Mouse (Mus musculus) ES-E14 (cell line): ENCODE results near the gene Nmnat2. TPM values are rescaled to one million over a fixed set of nuclear protein-coding genes. Genes with fewer than 3 reads are reported as not detected.

Source experiments
- DNase-seq: peaks from one replicate; pipeline ENCODE4 v3.0.0-alpha.2; 2013; ENCODE audit warnings: low read depth, low spot score
- H3K27ac ChIP-seq: 2 replicates; pipeline ENCODE4 v1.5.1; 2012; ENCODE audit warnings: low read depth, mild to moderate bottlenecking, low read length, moderate library complexity, mixed read lengths; ENCODE audit not compliant: poor library complexity, insufficient read depth, severe bottlenecking
- H3K36me3 ChIP-seq: 2 replicates; pipeline ENCODE4 v1.6.1; 2012; ENCODE audit warnings: mild to moderate bottlenecking, low read length, moderate library complexity, mixed read lengths; ENCODE audit not compliant: control insufficient read depth, poor library complexity, insufficient read depth, severe bottlenecking
- H3K4me1 ChIP-seq, 2 experiments: fragments of 150-350 bp in 1 of 2; sonication (generic) in 1 of 2; 2 replicates each; pipeline ENCODE4 v1.6.1; 2012; ENCODE audit warnings: low read length in 2 of 2, mild to moderate bottlenecking in 1 of 2, mixed read lengths in 1 of 2; ENCODE audit not compliant: control insufficient read depth in 2 of 2, insufficient read depth in 2 of 2, poor library complexity in 1 of 2
- H3K4me3 ChIP-seq, 2 experiments: fragments of 150-350 bp in 1 of 2; sonication (generic) in 1 of 2; 2 replicates each; pipeline ENCODE4 v1.5.1; 2012; ENCODE audit warnings: low read length in 2 of 2, low read depth in 1 of 2, mild to moderate bottlenecking in 1 of 2, mixed read lengths in 1 of 2; ENCODE audit not compliant: insufficient read depth in 1 of 2, poor library complexity in 1 of 2, severe bottlenecking in 1 of 2
- H3K9ac ChIP-seq: 2 replicates; pipeline ENCODE4 v1.6.1; 2012; ENCODE audit warnings: low read depth, mild to moderate bottlenecking, low read length, mixed read lengths; ENCODE audit not compliant: poor library complexity, insufficient read depth, severe bottlenecking
- H3K9me3 ChIP-seq: fragments of 150-350 bp; sonication (generic); 2 replicates; pipeline ENCODE4 v1.6.1; 2012; ENCODE audit warnings: low read depth, mild to moderate bottlenecking, low read length; ENCODE audit not compliant: control insufficient read depth, insufficient read depth
- CHD2 ChIP-seq: IDR thresholded peaks from 2 replicates; pipeline ENCODE4 v1.6.1; 2014; ENCODE audit warnings: mild to moderate bottlenecking, low read depth, low read length, inconsistent platforms
- HCFC1 ChIP-seq: IDR thresholded peaks from 2 replicates; pipeline ENCODE4 v1.6.1; 2012; ENCODE audit warnings: low read length, inconsistent platforms, borderline replicate concordance; ENCODE audit not compliant: insufficient read depth
- MAFK ChIP-seq: IDR thresholded peaks from 2 replicates; pipeline ENCODE4 v1.6.1; 2014; ENCODE audit warnings: mild to moderate bottlenecking, low read depth, low read length, inconsistent platforms; ENCODE audit not compliant: insufficient read depth
- ZC3H11A ChIP-seq: IDR thresholded peaks from 2 replicates; pipeline ENCODE4 v1.6.1; 2012; ENCODE audit warnings: low read depth, mild to moderate bottlenecking, inconsistent platforms, low read length, borderline replicate concordance
- ZNF384 ChIP-seq: IDR thresholded peaks from 2 replicates; pipeline ENCODE4 v1.6.1; 2012; ENCODE audit warnings: low read depth, low read length, inconsistent platforms
- in situ Hi-C, 2 experiments: fragments of 600-800 bp; cut with MboI; formaldehyde crosslinking; loops; one replicate each; pipeline ENCODE4 v1.15.1; 2025; ENCODE audit warnings: low sequenced_read_pairs in 2 of 2, inconsistent platforms in 1 of 2; ENCODE audit not compliant: unreplicated experiment in 2 of 2
- total RNA-seq: library from RNA; depleted of rRNA; stranded (reverse); fragments of 300-350 nt; gene quantifications from 2 replicates; pipeline ENCODE4 v1.2.3, GENCODE M21; 2012; rRNA removed

Nmnat2 gene
- total RNA-seq, 1 experiment: 24.8 TPM

- Histone ChIP-seq H3K36me3 (no peaks in the 10 kb centered on the region), H3K4me3 (no peak overlapping the region), H3K9me3 (no peaks in the 10 kb centered on the region), H3K4me1 (no peaks in the 10 kb centered on the region), H3K27ac (no peak overlapping the region), H3K9ac (no peak overlapping the region)
- in situ Hi-C loops: no loop called here
- TF ChIP-seq CHD2 (no peak), HCFC1 (no peak), ZNF384 (no peak), MAFK (no peak), ZC3H11A (no peak)
- DNase-seq: no peak
These were observed 209.0 kb downstream of the Nmnat2 start for GRCm38 (mm10) chr1:153163831-153164230.

- H3K36me3 ChIP-seq: no peaks in the 10 kb centered on the region
- in situ Hi-C loops: no loop called here
- peaks cover 0 to 12% of the 10 kb centered on the region in 2 experiments; a peak in 3 of 4 replicates for H3K4me1 ChIP-seq
- H3K4me3 ChIP-seq: no peak overlapping the region
- H3K9ac ChIP-seq: no peak overlapping the region
- DNase-seq: no peak
- H3K9me3 ChIP-seq: no peaks in the 10 kb centered on the region
- TF ChIP-seq ZNF384: no peak
- TF ChIP-seq CHD2: no peak
- TF ChIP-seq MAFK: no peak
- TF ChIP-seq HCFC1: no peak
- no peak for TF ChIP-seq ZC3H11A
- H3K27ac ChIP-seq: no peak overlapping the region
These were observed 213.5 kb downstream of the Nmnat2 start for GRCm38 (mm10) chr1:153168293-153168692.

Other genes with a start within 250 kb of the Nmnat2 start
- not detected in 2 replicates for gene Apobec4, start 204.4 kb upstream of the Nmnat2 start, total RNA-seq
- 1.2 and 1.3 TPM in 2 replicates for gene Rgl1, start 188.6 kb upstream of the Nmnat2 start, total RNA-seq
- 61.0 and 95.0 TPM in 2 replicates for gene Arpc5, start 188.5 kb upstream of the Nmnat2 start, total RNA-seq
- 2.7 and 5.4 TPM in 2 replicates for gene Ncf2, start 154.8 kb upstream of the Nmnat2 start, total RNA-seq
- gene Smg7, start 52.3 kb upstream of the Nmnat2 start, total RNA-seq: 86.7 and 88.4 TPM in 2 replicates
- gene Lamc2, start 231.5 kb downstream of the Nmnat2 start, total RNA-seq: 24.3 and 36.2 TPM in 2 replicates